Mouse (Mus musculus) limb, embryonic 14.5 days (tissue): ENCODE data around the gene Atg7. TPM values are rescaled to one million over a fixed set of nuclear protein-coding genes. Genes with fewer than 3 reads are reported as not detected.

ENCODE experiments used
- ATAC-seq: fragments of 200-750 bp; cut with Nextera tagmentation; 2 replicates; pipeline ENCODE4 v1.8.0; 2017; ENCODE audit warnings: low read depth, moderate number of reproducible peaks, moderate TSS enrichment; ENCODE audit not compliant: low FRiP score
- DNase-seq: peaks from one replicate; pipeline ENCODE4 v3.0.0-alpha.2; 2015; ENCODE audit warnings: low spot score
- H3K27ac ChIP-seq: fragments of 300-500 bp; sonication (generic); replicated peaks from 2 replicates; pipeline ENCODE4 v1.5.1; 2014; ENCODE audit warnings: low read depth, mild to moderate bottlenecking, low read length, moderate library complexity, mixed read lengths
- H3K27me3 ChIP-seq: fragments of 300-500 bp; sonication (generic); 2 replicates; pipeline ENCODE4 v1.6.1; 2014; ENCODE audit warnings: low read length, mixed read lengths; ENCODE audit not compliant: control insufficient read depth, insufficient read depth
- H3K36me3 ChIP-seq: fragments of 300-500 bp; sonication (generic); 2 replicates; pipeline ENCODE4 v1.6.1; 2014; ENCODE audit warnings: mild to moderate bottlenecking, low read length, moderate library complexity, mixed read lengths; ENCODE audit not compliant: control insufficient read depth, insufficient read depth
- H3K4me1 ChIP-seq: fragments of 300-500 bp; sonication (generic); 2 replicates; pipeline ENCODE4 v1.6.1; 2014; ENCODE audit warnings: antibody characterized with exemption, low read length, mixed read lengths; ENCODE audit not compliant: control insufficient read depth, insufficient read depth
- H3K4me2 ChIP-seq: fragments of 300-500 bp; sonication (generic); replicated peaks from 2 replicates; pipeline ENCODE4 v1.6.1; 2014; ENCODE audit warnings: low read depth, mild to moderate bottlenecking, low read length, moderate library complexity; ENCODE audit not compliant: severe bottlenecking
- H3K4me3 ChIP-seq: fragments of 300-500 bp; sonication (generic); replicated peaks from 2 replicates; pipeline ENCODE4 v1.5.1; 2014; ENCODE audit warnings: low read length
- H3K9ac ChIP-seq: fragments of 300-500 bp; sonication (generic); 2 replicates; pipeline ENCODE4 v1.6.1; 2014; ENCODE audit warnings: mild to moderate bottlenecking, low read depth, low read length, moderate library complexity; ENCODE audit not compliant: severe bottlenecking
- H3K9me3 ChIP-seq: fragments of 300-500 bp; sonication (generic); 2 replicates; pipeline ENCODE4 v1.6.1; 2016; ENCODE audit warnings: low read length; ENCODE audit not compliant: control insufficient read depth
- POLR2A ChIP-seq: fragments of 200-500 bp; IDR thresholded peaks from 2 replicates; pipeline ENCODE4 v1.8.0; 2012; ENCODE audit warnings: inconsistent platforms, mild to moderate bottlenecking, moderate library complexity, borderline replicate concordance; ENCODE audit not compliant: insufficient read depth, insufficient read length; ENCODE audit errors: extremely low read depth
- WGBS: fragments of 180-500 bp; shearing (Covaris S2); extraction: QIAGEN DNeasy Blood & Tissue Kit; methylation state at CpG from one replicate; pipeline ENCODE4 v1.1.7; 2014; 5-methylcytosine and 5-hydroxymethylcytosine counted together
- polyA plus RNA-seq, 2 experiments: library from polyadenylated mRNA; depleted of rRNA in 1 of 2; stranded (reverse) in 1 of 2; unstranded in 1 of 2; fragments of >200 nt; fragmentation: Nextera tagmentation in 1 of 2; extraction: Ambion mirVana in 1 of 2; gene quantifications; 2 replicates each; pipeline versions ENCODE4 v1.2.1 to v1.2.3; 2012 to 2014

Gene Atg7
- polyA plus RNA-seq, 2 experiments, result 11.6 to 19.2 TPM

DNA sequence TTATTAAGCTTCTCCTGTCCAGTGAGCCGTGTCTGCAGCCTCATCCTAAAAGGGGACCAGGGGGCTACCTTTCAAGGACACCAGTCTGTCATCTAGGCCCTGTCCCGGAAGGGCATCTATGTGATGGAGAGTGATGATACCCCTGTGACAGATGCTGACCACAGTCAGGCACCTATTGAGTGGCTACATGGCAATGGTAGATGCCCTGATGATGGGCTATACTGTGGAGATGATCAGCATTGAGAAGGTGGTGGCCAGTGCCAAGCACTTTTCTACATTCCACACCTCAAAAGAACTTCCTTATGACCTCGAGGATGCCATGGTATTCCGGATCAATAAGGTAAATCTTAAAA is 95.8 kb downstream of the Atg7 start:
- no peaks in the 10 kb centered on the region for H3K27me3 ChIP-seq
- no peaks in the 10 kb centered on the region for H3K9me3 ChIP-seq
- no peak overlapping the region for H3K27ac ChIP-seq
- H3K4me3 ChIP-seq, result no peak overlapping the region
- H3K9ac ChIP-seq, result peak overlapping the region; percentile 77; the same call in 1 of the 2 replicates
- DNase-seq (no peak), ATAC-seq (no peak)
- 92% methylated on average over 4 of the region's 4 CpGs for WGBS
- peak overlapping the region; percentile 63 for H3K4me2 ChIP-seq
- H3K4me1 ChIP-seq, result peaks cover 14% of the 10 kb centered on the region; the same call in 1 of the 2 replicates
- H3K36me3 ChIP-seq, result 0 out of 2 replicates have a peak, but pooled peaks cover 4% of the 10 kb centered on the region
- no peak for TF ChIP-seq POLR2A

DNA sequence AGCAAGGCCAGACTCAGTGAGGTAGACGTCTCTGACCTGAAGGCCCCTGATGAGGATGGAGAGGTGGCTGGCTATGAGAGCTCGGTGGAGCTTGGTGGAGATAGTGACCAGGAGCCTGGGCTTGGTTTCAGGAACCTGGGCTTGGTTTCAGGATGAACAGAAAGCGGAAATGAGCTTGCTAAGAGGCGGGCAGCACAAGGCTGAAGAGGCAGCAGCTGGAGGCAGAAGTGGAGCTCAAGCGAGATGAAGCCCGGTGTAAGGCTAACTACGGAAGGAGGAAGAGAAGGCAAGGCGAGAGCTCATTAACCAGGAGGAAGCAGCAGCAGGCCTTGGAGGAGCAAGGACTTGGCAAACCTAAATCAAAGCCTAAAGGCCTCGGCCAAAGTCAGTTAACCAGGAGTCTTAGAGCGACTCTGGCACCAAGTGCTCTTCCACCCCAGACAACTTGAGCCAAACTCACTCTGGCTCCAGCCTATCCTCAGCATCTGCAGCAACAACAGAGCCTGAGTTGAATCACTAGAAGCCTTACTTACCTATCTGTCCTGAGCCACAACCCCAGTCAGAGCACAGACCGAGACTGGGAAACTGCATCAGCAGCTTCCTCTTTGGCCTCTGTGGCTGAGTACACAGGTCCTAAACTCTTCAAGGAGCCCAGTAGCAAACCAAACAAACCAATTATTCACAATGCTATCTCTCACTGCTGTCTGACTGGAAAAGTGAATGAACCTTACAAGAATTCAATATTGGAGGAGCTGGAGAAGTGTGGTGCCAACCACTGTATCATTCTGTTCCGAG is 99.5 kb downstream of the Atg7 start:
- H3K36me3 ChIP-seq, result 0 out of 2 replicates have a peak, but pooled peaks cover 4% of the 10 kb centered on the region
- no peak overlapping the region for H3K4me3 ChIP-seq
- ATAC-seq (no peak), DNase-seq (no peak)
- peaks cover 13% of the 10 kb centered on the region; the same call in 1 of the 2 replicates for H3K4me1 ChIP-seq
- WGBS, result 88% methylated on average over 12 of the region's 12 CpGs
- no peak overlapping the region for H3K9ac ChIP-seq
- no peaks in the 10 kb centered on the region for H3K9me3 ChIP-seq
- TF ChIP-seq POLR2A, result no peak
- no peak overlapping the region for H3K4me2 ChIP-seq
- no peak overlapping the region for H3K27ac ChIP-seq
- H3K27me3 ChIP-seq, result no peaks in the 10 kb centered on the region

DNA sequence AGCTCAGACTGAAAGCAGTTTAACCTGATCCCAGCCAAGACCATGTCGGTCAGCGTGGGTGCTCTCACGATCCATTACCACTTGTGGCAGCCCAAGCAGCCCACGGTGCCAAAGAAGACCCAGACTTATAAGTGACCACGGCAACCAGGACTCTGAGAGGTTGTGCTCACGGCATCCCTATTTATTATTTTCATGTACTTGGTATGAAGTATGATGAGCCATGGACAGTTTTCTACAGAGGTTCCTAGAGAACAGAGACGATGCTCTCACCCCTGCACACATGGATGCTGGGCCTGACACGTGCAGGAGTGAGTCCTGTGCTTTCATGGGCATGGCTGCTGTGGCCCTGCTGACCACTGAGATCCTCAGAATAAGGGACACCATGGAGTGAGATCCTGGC is 100.2 kb downstream of the Atg7 start:
- no peaks in the 10 kb centered on the region for H3K27me3 ChIP-seq
- DNase-seq (no peak), ATAC-seq (no peak)
- 92% methylated on average over 8 of the region's 8 CpGs for WGBS
- no peaks in the 10 kb centered on the region for H3K9me3 ChIP-seq
- H3K4me2 ChIP-seq, result no peak overlapping the region
- no peak overlapping the region for H3K9ac ChIP-seq
- 0 out of 2 replicates have a peak, but pooled peaks cover 4% of the 10 kb centered on the region for H3K36me3 ChIP-seq
- peaks cover 9% of the 10 kb centered on the region; the same call in 1 of the 2 replicates for H3K4me1 ChIP-seq
- H3K27ac ChIP-seq, result no peak overlapping the region
- TF ChIP-seq POLR2A, result no peak
- H3K4me3 ChIP-seq, result no peak overlapping the region

DNA sequence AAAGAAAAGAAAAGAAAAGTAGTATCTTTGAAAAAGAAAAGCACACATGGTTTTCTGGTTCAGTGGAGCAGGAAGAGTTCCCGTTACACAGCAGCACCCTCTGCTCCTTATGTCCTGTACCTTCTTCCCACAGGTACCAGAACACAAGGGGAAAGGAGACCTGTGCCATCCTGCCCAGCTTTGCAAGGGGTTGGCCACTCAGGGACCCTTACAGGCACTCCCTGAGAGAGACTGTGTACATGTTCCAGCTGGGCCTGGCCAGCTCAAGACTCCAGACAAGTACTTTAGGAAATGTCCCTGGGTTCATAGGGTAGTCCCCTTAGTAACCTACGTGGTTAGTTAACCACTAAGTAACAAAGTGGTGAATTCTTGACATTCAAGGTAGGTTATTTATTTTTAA is 100.9 kb downstream of the Atg7 start:
- peaks cover 4% of the 10 kb centered on the region; the same call in 1 of the 2 replicates for H3K4me1 ChIP-seq
- no peak for TF ChIP-seq POLR2A
- no peak overlapping the region for H3K9ac ChIP-seq
- no peak for ATAC-seq
- no peak for DNase-seq
- H3K4me3 ChIP-seq, result no peak overlapping the region
- WGBS, result 88% methylated on average over 2 of the region's 2 CpGs
- H3K27ac ChIP-seq, result no peak overlapping the region
- H3K36me3 ChIP-seq, result 0 out of 2 replicates have a peak, but pooled peaks cover 4% of the 10 kb centered on the region
- H3K27me3 ChIP-seq, result no peaks in the 10 kb centered on the region
- no peaks in the 10 kb centered on the region for H3K9me3 ChIP-seq
- no peak overlapping the region for H3K4me2 ChIP-seq

DNA sequence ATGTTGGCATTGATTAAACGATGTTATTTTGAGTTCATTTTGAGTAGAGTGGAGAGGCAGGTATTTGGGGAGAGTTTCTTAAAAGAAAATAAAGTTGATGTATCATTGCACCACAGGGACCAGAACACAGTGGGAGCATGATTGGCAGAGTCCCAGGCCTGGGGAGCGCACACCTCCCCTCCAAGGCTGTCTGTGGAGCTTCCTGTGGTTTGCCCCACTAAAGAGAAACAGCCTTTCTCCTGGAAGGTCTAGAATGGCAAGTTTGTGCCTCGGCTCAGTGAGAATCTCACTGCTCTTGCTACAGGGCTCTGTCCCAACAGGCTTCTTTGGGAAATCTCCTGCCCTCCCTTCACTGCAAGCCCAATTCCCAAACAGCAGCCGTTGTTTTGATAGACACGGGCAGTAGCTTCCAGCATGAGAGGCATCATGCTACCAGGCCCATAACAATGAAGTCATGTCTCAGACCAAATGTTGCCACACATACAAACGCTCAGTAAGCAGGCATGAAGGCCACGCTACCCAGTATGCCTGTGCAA is 103.6 kb downstream of the Atg7 start:
- H3K4me2 ChIP-seq, result no peak overlapping the region
- no peak overlapping the region for H3K4me3 ChIP-seq
- H3K4me1 ChIP-seq, result peaks cover 4% of the 10 kb centered on the region; the same call in 1 of the 2 replicates
- H3K9me3 ChIP-seq, result no peaks in the 10 kb centered on the region
- ATAC-seq (no peak), DNase-seq (no peak)
- no peaks in the 10 kb centered on the region for H3K36me3 ChIP-seq
- WGBS, result 72% methylated on average over 7 of the region's 7 CpGs
- no peak overlapping the region for H3K27ac ChIP-seq
- no peak for TF ChIP-seq POLR2A
- H3K9ac ChIP-seq, result no peak overlapping the region
- H3K27me3 ChIP-seq, result no peaks in the 10 kb centered on the region
